Mouse (Mus musculus) cerebellum, adult 8-10 months (tissue): ENCODE results near the gene Pdcl3.
"Not testable (repeated sequence)": the region's sequence is repeated elsewhere in the genome, so short reads cannot be mapped to it uniquely, and the experiment has no call there.

Experiments used
- DNase-seq: peaks from one replicate; pipeline ENCODE4 v3.0.0; 2022

Gene Pdcl3

GRCm38 (mm10) chr1:39025840-39026239, 40.4 kb downstream of the Pdcl3 start:
- no peak for DNase-seq

- DNase-seq: no peak
Observed at GRCm38 (mm10) chr1:39029176-39029575, 43.8 kb downstream of the Pdcl3 start.

- DNase-seq: no peak
Observed at GRCm38 (mm10) chr1:39030108-39030507, 44.7 kb downstream of the Pdcl3 start.

- no peak for DNase-seq
Observed at GRCm38 (mm10) chr1:39035817-39036216, 50.4 kb downstream of the Pdcl3 start.

GRCm38 (mm10) chr1:39042188-39042587, 56.8 kb downstream of the Pdcl3 start:
- no peak for DNase-seq

GRCm38 (mm10) chr1:39044442-39044841, 59.0 kb downstream of the Pdcl3 start:
- not testable (repeated sequence) for DNase-seq

GRCm38 (mm10) chr1:39046689-39047088, 61.3 kb downstream of the Pdcl3 start:
- DNase-seq: no peak
